Mouse (Mus musculus) effector memory CD4-positive, alpha-beta T cell, adult 5 months (primary cell): Measurements from ENCODE around the gene Gm49510. TPM values are rescaled to one million over a fixed set of nuclear protein-coding genes. Genes with fewer than 3 reads are reported as not detected.

Experiments used
- polyA plus RNA-seq: library from polyadenylated mRNA; unstranded; fragments of 100-300 nt; shearing (Covaris generic); gene quantifications from one replicate; pipeline ENCODE4 v1.2.1, GENCODE M21; 2017

Gene Gm49510
- 1.9 TPM for polyA plus RNA-seq

DNA sequence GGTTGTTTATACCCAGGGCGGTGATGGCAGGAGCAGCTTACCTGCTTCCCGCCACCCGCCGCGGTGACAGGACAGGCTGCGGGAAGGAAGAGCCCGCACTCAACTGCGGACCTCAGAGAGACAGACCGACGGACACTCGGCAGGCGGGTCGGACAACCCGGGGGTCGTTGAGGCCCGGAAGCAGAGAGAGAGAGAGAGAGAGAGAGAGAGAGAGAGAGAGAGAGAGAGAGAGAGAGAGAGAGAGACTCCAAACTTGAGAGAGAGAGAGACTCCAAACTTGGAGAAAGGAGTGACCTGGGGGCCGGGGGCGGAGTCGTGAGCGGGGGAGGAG is at the start of gene Gm49510:
Gene Gm49510 (plus strand): TSS at position 259 of the 331 bp plus-strand sequence.

DNA sequence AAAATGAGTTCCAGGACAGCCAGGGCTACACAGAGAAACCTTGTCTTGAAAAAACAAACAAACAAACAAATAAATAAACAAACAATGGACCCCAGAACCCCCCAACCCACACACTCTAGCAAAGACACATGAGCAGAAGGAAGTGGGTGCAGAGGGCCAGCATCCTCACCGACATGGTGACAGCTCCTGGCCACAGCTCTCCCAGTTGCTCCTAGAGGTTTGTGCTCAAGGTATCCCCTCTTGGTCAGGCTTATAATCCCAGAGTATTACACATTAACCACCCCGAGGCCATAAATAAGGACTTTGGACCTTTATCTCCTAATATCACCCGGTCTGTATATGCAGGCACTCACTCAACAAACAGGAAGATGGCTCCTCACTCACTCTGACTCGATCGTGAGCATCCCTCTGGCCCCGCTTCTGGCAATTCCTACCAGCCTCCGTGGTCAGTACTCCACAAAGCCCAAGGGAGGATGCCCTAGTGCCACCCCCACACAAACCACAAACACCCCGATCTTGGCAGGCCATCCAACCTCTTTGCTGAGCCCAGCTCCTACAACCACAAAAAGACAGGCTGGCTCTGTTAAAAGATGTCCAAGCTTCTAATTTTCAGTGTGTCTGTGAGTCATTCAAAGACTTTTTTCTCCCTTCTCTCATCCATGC is 44.0 kb upstream of the Gm49510 start, which contains the start of gene Lgals2:
Gene Lgals2 (minus strand): TSS at position 227 of the 663 bp plus-strand sequence.

GRCm38 (mm10) chr15:78876991-78877809 is 22.3 kb upstream of the Gm49510 start, which contains the start of gene Gga1:
Gene Gga1, plus strand, starts transcription at chr15:78877190.

GRCm38 (mm10) chr15:78899740-78900584 is 495 bp downstream of the Gm49510 start, which contains the start of gene Sh3bp1:
Gene Sh3bp1, plus strand, starts transcription at chr15:78899768.

GRCm38 (mm10) chr15:78913632-78914090 is 14.2 kb downstream of the Gm49510 start, which contains the start of gene Pdxp:
Gene Pdxp, plus strand, starts transcription at chr15:78913919.

GRCm38 (mm10) chr15:78926021-78926919 is 26.8 kb downstream of the Gm49510 start, which contains the start of gene Lgals1:
Gene Lgals1, plus strand, starts transcription at chr15:78926725.

DNA sequence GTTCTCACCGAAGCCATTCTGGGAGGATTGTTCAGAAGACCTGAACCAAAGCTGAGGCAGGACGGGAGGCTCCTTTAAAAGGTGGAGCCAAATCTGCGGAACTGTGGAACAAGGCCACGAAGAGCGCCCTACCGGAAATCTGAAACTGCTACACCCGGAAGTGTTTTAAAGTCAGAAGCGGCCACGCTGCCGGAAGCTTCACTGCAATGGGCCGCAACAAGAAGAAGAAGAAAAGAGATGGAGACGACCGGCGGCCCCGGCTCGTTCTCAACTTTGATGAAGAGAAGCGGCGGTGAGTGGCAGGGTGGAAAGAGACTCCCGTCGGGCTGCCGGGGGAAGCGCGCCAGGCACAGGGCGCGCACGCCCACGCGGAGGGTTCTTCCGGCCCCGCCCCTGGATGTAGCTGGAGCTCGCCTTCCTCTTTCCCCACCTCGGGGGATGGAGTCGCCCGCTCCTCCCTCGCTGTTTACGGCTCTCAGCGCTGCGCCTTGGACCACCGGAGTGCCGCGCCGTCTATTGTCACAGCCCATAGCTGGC is 35.4 kb downstream of the Gm49510 start, which contains the start of gene Nol12:
Gene Nol12 (plus strand): TSS at position 150 of the 537 bp plus-strand sequence.

GRCm38 (mm10) chr15:78947657-78948056 is 48.2 kb downstream of the Gm49510 start, which contains the start of gene Triobp:
Gene Triobp, plus strand, starts transcription at chr15:78947724.

Other genes with a start within 250 kb of the Gm49510 start
- gene Elfn2, start 180.9 kb upstream of the Gm49510 start, polyA plus RNA-seq = 0.12 TPM
- 120 TPM for gene Mfng, start 126.2 kb upstream of the Gm49510 start, polyA plus RNA-seq
- gene Card10, start 96.6 kb upstream of the Gm49510 start, polyA plus RNA-seq = 1.1 TPM
- 0.44 TPM for gene Cdc42ep1, start 57.0 kb upstream of the Gm49510 start, polyA plus RNA-seq
- gene Lgals2, start 44.1 kb upstream of the Gm49510 start, polyA plus RNA-seq = not detected
- gene Gga1, start 22.5 kb upstream of the Gm49510 start, polyA plus RNA-seq = 68.8 TPM
- 128 TPM for gene Sh3bp1, start 101 bp downstream of the Gm49510 start, polyA plus RNA-seq
- gene Pdxp, start 14.3 kb downstream of the Gm49510 start, polyA plus RNA-seq = 11.9 TPM
- gene Lgals1, start 27.1 kb downstream of the Gm49510 start, polyA plus RNA-seq = 398 TPM
- gene Nol12, start 35.3 kb downstream of the Gm49510 start, polyA plus RNA-seq = 25.1 TPM
- gene Triobp, start 48.1 kb downstream of the Gm49510 start, polyA plus RNA-seq = 51.9 TPM
- 34.2 TPM for gene H1f0, start 128.8 kb downstream of the Gm49510 start, polyA plus RNA-seq
- not detected for gene Galr3, start 142.2 kb downstream of the Gm49510 start, polyA plus RNA-seq
- gene Ankrd54, start 163.2 kb downstream of the Gm49510 start, polyA plus RNA-seq = 41.2 TPM
- 99.7 TPM for gene Eif3l, start 175.5 kb downstream of the Gm49510 start, polyA plus RNA-seq
- 30.7 TPM for gene Micall1, start 209.2 kb downstream of the Gm49510 start, polyA plus RNA-seq
- 82.3 TPM for gene Polr2f, start 241.3 kb downstream of the Gm49510 start, polyA plus RNA-seq
- 0.99 TPM for gene 1700088E04Rik, start 241.6 kb downstream of the Gm49510 start, polyA plus RNA-seq